Comparison of ENCODE assay signal across 8 mouse cellular contexts in genomic region chrX:11998934-11999336, GRCm38 (mm10).
DNase-seq lines count a peak whose midpoint lies in the region; ATAC-seq and TF ChIP-seq lines count a peak whose summit lies in the region.

No protein-coding gene starts in this region.

- peak overlapping the region; percentile 38 for H3K4me3 ChIP-seq in embryonic facial prominence, embryonic 13.5 days
- peak overlapping the region; percentile 48 for H3K4me3 ChIP-seq in heart, embryonic 12.5 days
- peak overlapping the region; percentile 38 for H3K4me3 ChIP-seq in kidney, embryonic 15.5 days (replicated peaks)
- H3K4me3 ChIP-seq in lung, embryonic 16.5 days (ENCODE audit: low read length): peak overlapping the region; percentile 39
- H3K4me3 ChIP-seq in thymus, adult 2 months (ENCODE audit: control insufficient read depth, insufficient read depth, low read length): peak overlapping the region; percentile 58

- TF ChIP-seq POLR2A in thymus, adult 2 months (IDR thresholded peaks at IDR 0.05; ENCODE audit: control insufficient read depth, extremely low read depth, insufficient read depth, low read length, poor library complexity): no peak

- H3K4me2 ChIP-seq in embryonic facial prominence, embryonic 13.5 days: peak overlapping the region; percentile 67
- peak overlapping the region; percentile 78 for H3K4me2 ChIP-seq in heart, embryonic 12.5 days
- peak overlapping the region; percentile 71 for H3K4me2 ChIP-seq in kidney, embryonic 15.5 days
- peak overlapping the region; percentile 51 for H3K4me2 ChIP-seq in lung, embryonic 16.5 days (ENCODE audit: low read depth, low read length)

- ATAC-seq in embryonic facial prominence, embryonic 13.5 days (ENCODE audit: insufficient number of reproducible peaks, insufficient read depth, low FRiP score, low TSS enrichment, low read depth): peak; percentile 83
- peak; percentile 88 for ATAC-seq in heart, embryonic 12.5 days (ENCODE audit: insufficient number of reproducible peaks, low FRiP score)
- peak; percentile 90 for ATAC-seq in kidney, embryonic 15.5 days (replicated peaks; ENCODE audit: low FRiP score)
- ATAC-seq in lung, embryonic 16.5 days (ENCODE audit: low read depth): peak; percentile 86

- peak; percentile 87 for DNase-seq in CD4-positive helper T cell, adult 2 months (ENCODE audit: low read depth, low spot score)
- peak; percentile 41 for DNase-seq in adrenal gland, adult 8-10 months
- DNase-seq in ovary, adult 18-20 months (ENCODE audit: low spot score): peak; percentile 72
- peak; percentile 74 for DNase-seq in thymus, adult 2 months

- H3K4me1 ChIP-seq in embryonic facial prominence, embryonic 13.5 days: peaks cover 44% of the 10 kb centered on the region
- peaks cover 32% of the 10 kb centered on the region for H3K4me1 ChIP-seq in heart, embryonic 12.5 days (replicated peaks)
- H3K4me1 ChIP-seq in kidney, embryonic 15.5 days: peaks cover 55% of the 10 kb centered on the region
- H3K4me1 ChIP-seq in lung, embryonic 16.5 days (replicated peaks; ENCODE audit: control insufficient read depth, insufficient read depth, low read length): peaks cover 24% of the 10 kb centered on the region
- H3K4me1 ChIP-seq in thymus, adult 2 months (replicated peaks; ENCODE audit: control insufficient read depth, insufficient read depth, low read length): peaks cover 24% of the 10 kb centered on the region

- 6% methylated on average over 27 of the region's 41 CpGs for WGBS in embryonic facial prominence, embryonic 13.5 days
- WGBS in heart, embryonic 12.5 days: 2% methylated on average over 28 of the region's 41 CpGs
- 2% methylated on average over 34 of the region's 41 CpGs for WGBS in kidney, embryonic 15.5 days
- under 1% methylated on average over 32 of the region's 41 CpGs for WGBS in lung, embryonic 16.5 days
- 1% methylated on average over 26 of the region's 41 CpGs for WGBS in thymus, adult 2 months

- H3K9me3 ChIP-seq in embryonic facial prominence, embryonic 13.5 days: no peaks in the 10 kb centered on the region
- H3K9me3 ChIP-seq in heart, embryonic 12.5 days (replicated peaks): no peaks in the 10 kb centered on the region
- no peaks in the 10 kb centered on the region for H3K9me3 ChIP-seq in kidney, embryonic 15.5 days (replicated peaks)
- no peaks in the 10 kb centered on the region for H3K9me3 ChIP-seq in lung, embryonic 16.5 days (ENCODE audit: control insufficient read depth, low read length)

- H3K9ac ChIP-seq in embryonic facial prominence, embryonic 13.5 days: peak overlapping the region; percentile 62
- peak overlapping the region; percentile 62 for H3K9ac ChIP-seq in heart, embryonic 12.5 days
- H3K9ac ChIP-seq in kidney, embryonic 15.5 days: peak overlapping the region; percentile 42
- peak overlapping the region; percentile 49 for H3K9ac ChIP-seq in lung, embryonic 16.5 days (ENCODE audit: low read length)

- H3K36me3 ChIP-seq in embryonic facial prominence, embryonic 13.5 days: no peaks in the 10 kb centered on the region
- H3K36me3 ChIP-seq in heart, embryonic 12.5 days: no peaks in the 10 kb centered on the region
- no peaks in the 10 kb centered on the region for H3K36me3 ChIP-seq in kidney, embryonic 15.5 days
- no peaks in the 10 kb centered on the region for H3K36me3 ChIP-seq in lung, embryonic 16.5 days (ENCODE audit: control insufficient read depth, insufficient read depth, low read length)
- H3K36me3 ChIP-seq in thymus, adult 2 months (ENCODE audit: control insufficient read depth, insufficient read depth, low read length): no peaks in the 10 kb centered on the region

- TF ChIP-seq CTCF in thymus, adult 2 months (IDR thresholded peaks at IDR 0.05; ENCODE audit: borderline replicate concordance, control insufficient read depth, extremely low read depth, insufficient read depth, low read length, poor library complexity): no peak

- peak overlapping the region; percentile 44; the same call in 1 of the 2 replicates for H3K27ac ChIP-seq in embryonic facial prominence, embryonic 13.5 days
- H3K27ac ChIP-seq in heart, embryonic 12.5 days (ENCODE audit: poor library complexity, severe bottlenecking): no peak overlapping the region
- peak overlapping the region; percentile 60 for H3K27ac ChIP-seq in kidney, embryonic 15.5 days
- no peak overlapping the region for H3K27ac ChIP-seq in lung, embryonic 16.5 days (ENCODE audit: low read length)
- H3K27ac ChIP-seq in thymus, adult 2 months (ENCODE audit: control insufficient read depth, insufficient read depth, low read length): no peak overlapping the region

- peaks cover 89% of the 10 kb centered on the region for H3K27me3 ChIP-seq in embryonic facial prominence, embryonic 13.5 days
- H3K27me3 ChIP-seq in heart, embryonic 12.5 days (replicated peaks): peaks cover 75% of the 10 kb centered on the region
- peaks cover 74% of the 10 kb centered on the region for H3K27me3 ChIP-seq in kidney, embryonic 15.5 days
- H3K27me3 ChIP-seq in lung, embryonic 16.5 days (ENCODE audit: control insufficient read depth, insufficient read depth, low read depth, low read length): peaks cover 27% of the 10 kb centered on the region
- H3K27me3 ChIP-seq in thymus, adult 2 months (ENCODE audit: control insufficient read depth, insufficient read depth, low read length): no peaks in the 10 kb centered on the region

Comparison
In these comparisons a context has a peak if more than half of its experiments do, and no peak if none do; other contexts are left out.
1. H3K27ac ChIP-seq: peak in embryonic facial prominence, embryonic 13.5 days (single experiment) and kidney, embryonic 15.5 days (single experiment); none in heart, embryonic 12.5 days (single experiment), lung, embryonic 16.5 days (single experiment) and thymus, adult 2 months (single experiment).
2. Peak in every context shown above with its lines, with median percentiles within 50 percentile points of each other: DNase-seq, ATAC-seq, H3K4me2 ChIP-seq, H3K4me3 ChIP-seq and H3K9ac ChIP-seq.